Mouse (Mus musculus) hindbrain, embryonic 14.5 days (tissue): ENCODE results near the gene Rufy3. TPM values are rescaled to one million over a fixed set of nuclear protein-coding genes. Genes with fewer than 3 reads are reported as not detected.

Experiments
- ATAC-seq: fragments of 200-750 bp; cut with Nextera tagmentation; 2 replicates; pipeline ENCODE4 v1.8.0; 2017; ENCODE audit warnings: moderate number of reproducible peaks, mild to moderate bottlenecking, moderate TSS enrichment, moderate library complexity; ENCODE audit not compliant: low FRiP score
- DNase-seq: peaks from one replicate; pipeline ENCODE4 v3.0.0-alpha.2; 2015; ENCODE audit warnings: low spot score
- H3K27ac ChIP-seq: fragments of 300-500 bp; sonication (generic); 2 replicates; pipeline ENCODE4 v1.5.1; 2014; ENCODE audit warnings: mild to moderate bottlenecking, moderate library complexity
- H3K27me3 ChIP-seq: fragments of 300-500 bp; sonication (generic); 2 replicates; pipeline ENCODE4 v1.6.1; 2014; ENCODE audit warnings: mild to moderate bottlenecking, low read length, mixed read lengths; ENCODE audit not compliant: control insufficient read depth, insufficient read depth
- H3K36me3 ChIP-seq: fragments of 300-500 bp; sonication (generic); replicated peaks from 2 replicates; pipeline ENCODE4 v1.6.1; 2014; ENCODE audit not compliant: control insufficient read depth, insufficient read depth
- H3K4me1 ChIP-seq: fragments of 300-500 bp; sonication (generic); replicated peaks from 2 replicates; pipeline ENCODE4 v1.6.1; 2014; ENCODE audit warnings: antibody characterized with exemption, low read length, mixed read lengths; ENCODE audit not compliant: control insufficient read depth, insufficient read depth
- H3K4me2 ChIP-seq: fragments of 300-500 bp; sonication (generic); replicated peaks from 2 replicates; pipeline ENCODE4 v1.6.1; 2014; ENCODE audit warnings: mild to moderate bottlenecking, moderate library complexity
- H3K4me3 ChIP-seq: fragments of 300-500 bp; sonication (generic); replicated peaks from 2 replicates; pipeline ENCODE4 v1.5.1; 2014; ENCODE audit warnings: mild to moderate bottlenecking, low read length
- H3K9ac ChIP-seq: fragments of 300-500 bp; sonication (generic); 2 replicates; pipeline ENCODE4 v1.6.1; 2014
- H3K9me3 ChIP-seq: fragments of 300-500 bp; sonication (generic); 2 replicates; pipeline ENCODE4 v1.6.1; 2016; ENCODE audit warnings: low read length; ENCODE audit not compliant: control insufficient read depth
- WGBS: fragments of 180-500 bp; shearing (Covaris S2); extraction: QIAGEN DNeasy Blood & Tissue Kit; methylation state at CpG from one replicate; pipeline ENCODE4 v1.1.7; 2014; 5-methylcytosine and 5-hydroxymethylcytosine counted together
- polyA plus RNA-seq: library from polyadenylated mRNA; unstranded; fragments of >200 nt; fragmentation: Nextera tagmentation; extraction: Ambion mirVana; gene quantifications from 2 replicates; pipeline ENCODE4 v1.2.1, GENCODE M21; 2014

Gene Rufy3
- polyA plus RNA-seq, 1 experiment from 2014 or later: 300 TPM

DNA sequence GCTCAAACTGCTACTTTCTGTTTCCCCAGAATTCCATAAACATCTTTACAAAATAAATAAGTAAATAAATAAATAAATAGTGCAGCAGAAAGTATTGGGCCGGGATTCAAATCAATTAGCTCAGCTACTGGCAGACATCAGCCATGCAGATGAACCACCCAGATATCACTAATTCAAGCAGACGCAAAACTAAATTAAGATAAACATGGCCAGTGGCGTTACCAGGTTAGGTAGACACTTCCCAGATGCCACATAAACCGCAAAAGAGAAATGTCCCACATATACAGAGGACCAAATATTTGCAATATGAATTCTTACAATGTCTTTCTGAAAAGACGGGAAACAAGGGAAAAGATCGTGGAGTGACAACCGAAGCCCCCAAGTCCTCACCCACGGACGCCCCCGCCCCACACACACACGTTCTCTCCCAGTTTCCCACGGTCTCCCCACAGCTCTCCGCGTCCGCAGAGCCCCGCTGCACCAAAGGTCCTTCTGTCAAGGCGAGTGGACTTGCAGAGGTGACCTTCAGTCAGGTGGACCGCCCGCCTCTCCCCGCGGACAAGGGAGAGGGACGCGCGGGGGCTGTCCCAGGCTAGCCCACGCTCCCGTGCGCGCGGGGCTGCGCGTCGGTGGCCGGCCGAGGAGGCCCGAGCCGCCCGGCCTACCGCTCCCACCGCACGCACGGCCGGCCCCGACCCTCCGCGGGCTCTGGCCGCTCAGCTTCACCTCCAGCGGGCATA is 110.0 kb downstream of the Rufy3 start:
- Histone ChIP-seq H3K27me3 (no peaks in the 10 kb centered on the region), H3K9me3 (no peaks in the 10 kb centered on the region), H3K27ac (peak overlapping the region; percentile 98), H3K4me1 (peaks cover 15% of the 10 kb centered on the region), H3K36me3 (peaks cover 34% of the 10 kb centered on the region), H3K4me2 (peak overlapping the region; percentile 63), H3K4me3 (peak overlapping the region; percentile 87), H3K9ac (peak overlapping the region; percentile 98)
- peak; percentile 42 for DNase-seq
- ATAC-seq: peak; percentile 64
- under 1% methylated on average over 44 of the region's 47 CpGs for WGBS

DNA sequence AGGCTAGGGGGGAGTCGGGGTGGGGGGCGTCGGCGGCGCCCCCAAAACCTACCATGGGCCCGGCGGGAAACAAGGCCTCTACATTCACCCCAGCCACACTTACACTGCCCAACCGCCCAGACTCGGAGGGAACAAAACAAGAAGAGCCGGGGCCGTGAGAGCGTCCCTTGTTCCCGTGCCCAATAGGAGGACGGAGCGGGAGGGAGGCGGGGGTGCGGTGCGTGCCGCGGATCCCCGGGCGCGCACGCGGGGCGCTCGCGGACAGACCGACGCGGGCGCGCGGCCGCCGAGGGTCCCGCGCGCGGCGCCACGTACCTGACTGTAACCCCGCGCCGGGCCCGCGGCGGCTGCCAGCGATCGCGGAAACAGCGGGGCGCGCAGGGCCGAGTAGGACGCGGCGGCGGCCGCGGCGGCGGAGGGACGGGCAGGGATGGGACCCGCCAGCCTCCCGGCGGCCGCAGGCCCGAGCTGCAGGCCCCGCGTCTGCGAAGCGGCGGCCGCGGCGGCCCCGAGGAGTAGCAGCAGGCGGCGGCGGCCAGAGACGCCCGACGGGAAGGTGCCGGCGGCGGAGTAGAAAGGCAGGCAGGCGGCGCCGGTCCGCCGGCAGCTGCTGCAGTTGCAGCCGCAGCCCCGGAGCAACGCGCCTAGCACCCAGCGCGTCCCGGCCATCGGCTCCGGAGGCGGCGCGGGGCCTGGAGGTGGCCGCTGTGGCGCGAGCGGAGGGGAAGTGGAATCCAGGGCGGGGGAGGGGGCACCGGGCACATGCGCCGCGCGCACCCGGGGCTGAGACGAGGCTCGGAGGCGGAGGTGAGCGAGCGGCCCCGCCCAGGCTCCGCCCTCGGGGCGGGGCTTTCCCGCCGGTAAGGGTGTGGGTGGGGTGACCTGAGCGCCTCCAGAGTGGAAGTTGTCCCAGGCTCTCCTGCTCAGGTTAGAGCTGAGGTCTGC is 110.9 kb downstream of the Rufy3 start, which contains the start of gene Grsf1:
Gene Grsf1 (minus strand): TSS at position 729 of the 945 bp plus-strand sequence.
- H3K4me2 ChIP-seq: peak within 1 kb of the TSS; percentile 63
- H3K9me3 ChIP-seq: no peaks in the 10 kb centered on the region
- H3K36me3 ChIP-seq: peaks cover 26% of the 10 kb centered on the region
- ATAC-seq (peak; percentile 91), DNase-seq (peak; percentile 86)
- H3K4me1 ChIP-seq: peaks cover 15% of the 10 kb centered on the region
- under 1% methylated on average over 107 of the region's 127 CpGs for WGBS
- peak within 1 kb of the TSS; percentile 87 for H3K4me3 ChIP-seq
- H3K27me3 ChIP-seq: no peaks in the 10 kb centered on the region
- peak within 1 kb of the TSS; percentile 98 for H3K9ac ChIP-seq
- H3K27ac ChIP-seq: peak within 1 kb of the TSS; percentile 98

DNA sequence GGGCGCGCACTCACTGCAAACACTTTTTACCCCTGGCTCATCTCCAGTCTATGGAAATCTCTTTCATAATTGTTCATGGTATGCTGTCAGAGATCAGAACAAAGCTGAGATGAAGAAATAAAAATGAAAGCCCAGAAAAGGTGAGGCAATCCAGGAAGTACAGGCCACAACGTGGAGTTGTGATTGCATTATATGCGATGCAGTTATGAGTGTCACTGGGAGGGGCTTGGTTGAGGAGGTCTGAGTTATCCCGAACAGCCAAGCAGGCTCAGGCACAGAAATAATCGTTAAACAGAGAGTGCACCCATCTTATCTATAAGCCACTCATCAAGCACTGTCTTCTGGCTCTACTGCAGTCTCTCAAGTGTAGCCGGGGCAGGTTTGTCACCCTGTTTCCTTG is 114.1 kb downstream of the Rufy3 start:
- Histone ChIP-seq H3K4me2 (no peak overlapping the region), H3K9me3 (no peaks in the 10 kb centered on the region), H3K27me3 (no peaks in the 10 kb centered on the region), H3K4me1 (peaks cover 10% of the 10 kb centered on the region), H3K36me3 (no peaks in the 10 kb centered on the region), H3K9ac (no peak overlapping the region), H3K4me3 (no peak overlapping the region), H3K27ac (no peak overlapping the region)
- WGBS: 55% methylated on average over 7 of the region's 7 CpGs
- DNase-seq: no peak
- no peak for ATAC-seq

DNA sequence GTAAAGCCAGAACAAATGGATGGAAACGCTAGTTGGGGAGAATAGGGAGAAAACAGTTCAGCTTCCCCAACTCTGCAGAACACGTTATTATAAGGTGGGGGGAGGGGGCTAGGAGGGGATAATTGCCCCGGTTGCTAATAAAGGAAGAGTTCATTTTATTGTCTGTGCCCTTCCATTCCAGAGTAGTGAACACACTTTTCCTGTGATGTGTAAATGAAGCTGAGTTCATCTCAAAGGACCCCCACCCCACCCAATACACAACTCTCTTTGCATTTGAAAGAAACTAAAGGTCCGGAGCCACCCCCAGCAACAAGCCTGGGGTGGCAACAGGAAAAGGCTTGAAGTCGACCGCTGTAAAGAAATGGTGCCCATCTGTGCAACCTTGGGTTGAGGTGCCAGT is 114.5 kb downstream of the Rufy3 start:
- DNase-seq (no peak), ATAC-seq (no peak)
- no peaks in the 10 kb centered on the region for H3K9me3 ChIP-seq
- no peak overlapping the region for H3K27ac ChIP-seq
- H3K4me3 ChIP-seq: no peak overlapping the region
- no peak overlapping the region for H3K9ac ChIP-seq
- no peaks in the 10 kb centered on the region for H3K27me3 ChIP-seq
- H3K4me2 ChIP-seq: no peak overlapping the region
- peaks cover 7% of the 10 kb centered on the region; the same call in 1 of the 2 replicates for H3K4me1 ChIP-seq
- no peaks in the 10 kb centered on the region for H3K36me3 ChIP-seq
- 6% methylated on average over 6 of the region's 6 CpGs for WGBS

DNA sequence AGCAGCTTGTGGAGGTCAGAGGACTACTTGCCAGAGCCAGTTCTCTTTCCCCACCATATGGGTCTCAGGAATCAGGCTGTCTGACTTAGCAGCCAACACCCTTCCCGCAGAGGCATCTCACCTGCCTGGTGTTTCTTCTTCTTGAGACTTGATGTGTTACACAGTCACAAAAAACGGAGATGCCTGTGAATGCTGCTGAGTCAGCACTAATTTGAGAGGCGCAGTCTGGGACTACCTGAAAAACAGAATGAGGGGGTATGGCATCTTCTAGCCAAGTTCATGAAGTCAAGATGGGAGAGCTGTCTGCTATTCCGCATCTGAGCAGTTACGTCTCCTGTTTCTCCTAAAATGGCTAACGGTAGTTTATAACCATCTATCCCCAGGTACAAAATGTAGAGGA is 115.7 kb downstream of the Rufy3 start:
- 92% methylated on average over 6 of the region's 6 CpGs for WGBS

DNA sequence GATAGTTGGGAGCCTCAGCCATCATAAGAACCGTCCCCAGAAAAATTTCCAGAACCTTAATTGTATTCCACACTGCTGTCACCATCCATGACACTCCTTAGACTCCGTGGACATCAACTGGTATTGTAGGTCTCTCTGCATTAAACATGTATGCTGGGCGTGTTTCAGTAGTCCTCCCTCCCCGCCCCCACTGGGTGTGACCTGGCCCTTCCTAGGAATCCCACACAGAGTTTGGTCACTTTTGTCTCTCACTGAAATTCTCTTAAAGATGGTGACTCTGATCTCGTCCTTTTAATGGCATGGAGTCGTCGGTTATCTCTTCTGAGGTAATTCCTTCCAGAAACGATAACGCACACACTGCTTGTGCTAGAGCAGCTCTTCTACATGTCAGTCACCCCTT is 118.9 kb downstream of the Rufy3 start:
- ATAC-seq (no peak), DNase-seq (no peak)
- Histone ChIP-seq H3K4me2 (no peak overlapping the region), H3K9me3 (no peaks in the 10 kb centered on the region), H3K4me3 (no peak overlapping the region), H3K27me3 (no peaks in the 10 kb centered on the region), H3K27ac (no peak overlapping the region), H3K4me1 (no peaks in the 10 kb centered on the region), H3K36me3 (no peaks in the 10 kb centered on the region), H3K9ac (no peak overlapping the region)
- 90% methylated on average over 9 of the region's 9 CpGs for WGBS

More for the DNA sequence above, 115.7 kb downstream of the Rufy3 start:
- H3K4me1 ChIP-seq: peaks cover 3% of the 10 kb centered on the region; the same call in 1 of the 2 replicates
- DNase-seq (no peak), ATAC-seq (no peak)
- no peak overlapping the region for H3K9ac ChIP-seq
- no peaks in the 10 kb centered on the region for H3K27me3 ChIP-seq
- H3K27ac ChIP-seq: no peak overlapping the region
- H3K4me2 ChIP-seq: no peak overlapping the region
- H3K9me3 ChIP-seq: no peaks in the 10 kb centered on the region
- no peak overlapping the region for H3K4me3 ChIP-seq
- no peaks in the 10 kb centered on the region for H3K36me3 ChIP-seq

DNA sequence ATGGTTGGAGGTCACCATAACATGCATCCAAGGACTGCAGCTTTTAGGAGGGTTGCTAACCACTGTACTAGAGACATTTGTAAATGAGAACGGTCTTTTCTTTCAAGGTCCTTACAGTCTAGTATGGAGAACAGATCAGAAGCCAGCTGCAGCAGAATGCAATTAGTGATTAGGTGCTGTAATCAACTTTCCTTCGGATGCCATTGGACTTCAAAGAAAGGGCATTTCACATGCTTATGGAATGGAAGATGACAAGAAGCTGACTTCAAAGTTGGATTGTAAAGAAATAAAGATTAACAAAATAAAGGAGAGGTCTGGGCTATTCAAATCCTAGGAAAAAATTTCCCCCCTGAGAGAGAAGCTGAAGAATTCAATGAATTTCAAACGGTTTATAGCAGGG is 119.4 kb downstream of the Rufy3 start:
- ATAC-seq: no peak
- no peak for DNase-seq
- H3K9ac ChIP-seq: no peak overlapping the region
- no peaks in the 10 kb centered on the region for H3K36me3 ChIP-seq
- no peak overlapping the region for H3K27ac ChIP-seq
- no peak overlapping the region for H3K4me3 ChIP-seq
- no peaks in the 10 kb centered on the region for H3K4me1 ChIP-seq
- 38% methylated on average over 3 of the region's 3 CpGs for WGBS
- H3K4me2 ChIP-seq: no peak overlapping the region
- no peaks in the 10 kb centered on the region for H3K9me3 ChIP-seq
- H3K27me3 ChIP-seq: no peaks in the 10 kb centered on the region

DNA sequence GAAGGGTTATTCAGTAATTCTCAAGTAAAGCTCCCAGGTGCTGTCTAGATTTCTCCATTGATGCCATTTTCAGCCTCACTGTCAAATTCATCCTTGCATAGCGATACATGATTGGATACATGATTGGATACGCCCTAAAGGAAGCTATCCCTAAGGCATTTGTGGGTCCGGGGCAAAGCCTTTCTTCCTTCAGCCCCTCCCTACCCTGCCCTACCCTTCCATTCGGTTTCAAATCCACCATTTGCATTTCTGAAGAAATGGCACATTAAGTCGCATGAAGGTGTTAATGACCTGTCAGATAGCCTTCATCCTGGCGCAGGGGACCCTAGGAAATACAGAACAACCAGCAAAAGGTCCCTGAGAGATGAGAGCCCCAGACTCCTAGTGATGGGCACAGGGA is 120.5 kb downstream of the Rufy3 start:
- DNase-seq: no peak
- no peaks in the 10 kb centered on the region for H3K36me3 ChIP-seq
- WGBS: 10% methylated on average over 6 of the region's 6 CpGs
- no peaks in the 10 kb centered on the region for H3K9me3 ChIP-seq
- ATAC-seq: no peak
- no peak overlapping the region for H3K9ac ChIP-seq
- no peak overlapping the region for H3K4me3 ChIP-seq
- H3K27ac ChIP-seq: no peak overlapping the region
- H3K4me1 ChIP-seq: no peaks in the 10 kb centered on the region
- H3K27me3 ChIP-seq: no peaks in the 10 kb centered on the region
- H3K4me2 ChIP-seq: no peak overlapping the region

DNA sequence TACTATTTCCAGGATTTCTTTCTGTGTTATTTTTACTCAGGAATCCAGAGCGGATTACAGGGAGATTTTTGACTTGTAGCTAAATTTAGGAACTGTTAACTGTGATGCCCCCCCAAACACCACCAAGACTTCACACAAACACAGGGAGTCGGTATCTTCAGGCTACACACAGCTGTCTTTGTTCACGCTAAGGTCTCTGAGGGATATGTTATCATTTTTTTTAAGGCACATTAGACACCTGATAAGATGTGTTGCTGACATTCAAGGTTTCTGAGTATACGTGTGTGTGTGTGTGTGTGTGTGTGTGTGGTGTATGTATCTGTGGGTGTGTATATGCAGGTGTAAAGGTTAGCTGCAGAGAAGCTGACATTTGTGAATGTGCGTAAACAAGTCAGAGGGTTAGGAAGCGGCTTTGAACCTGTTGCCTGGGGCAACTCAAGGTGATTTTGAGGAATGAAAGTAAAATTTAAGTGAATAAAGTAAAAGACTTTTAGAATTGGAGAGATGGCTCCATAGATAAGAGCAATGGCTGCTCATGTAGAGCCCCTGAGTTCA is 121.0 kb downstream of the Rufy3 start:
- Histone ChIP-seq H3K4me3 (no peak overlapping the region), H3K9ac (no peak overlapping the region), H3K27me3 (no peaks in the 10 kb centered on the region), H3K27ac (no peak overlapping the region), H3K4me2 (no peak overlapping the region), H3K36me3 (no peaks in the 10 kb centered on the region), H3K4me1 (no peaks in the 10 kb centered on the region), H3K9me3 (no peaks in the 10 kb centered on the region)
- ATAC-seq: no peak
- WGBS: 79% methylated on average over 6 of the region's 6 CpGs
- no peak for DNase-seq
